Mouse (Mus musculus) limb, embryonic 14.5 days (tissue): ENCODE data around the gene Mpp2. TPM values are rescaled to one million over a fixed set of nuclear protein-coding genes. Genes with fewer than 3 reads are reported as not detected.

ENCODE experiments used
- ATAC-seq: fragments of 200-750 bp; cut with Nextera tagmentation; 2 replicates; pipeline ENCODE4 v1.8.0; 2017; ENCODE audit warnings: low read depth, moderate number of reproducible peaks, moderate TSS enrichment; ENCODE audit not compliant: low FRiP score
- DNase-seq: peaks from one replicate; pipeline ENCODE4 v3.0.0-alpha.2; 2015; ENCODE audit warnings: low spot score
- H3K27ac ChIP-seq: fragments of 300-500 bp; sonication (generic); replicated peaks from 2 replicates; pipeline ENCODE4 v1.5.1; 2014; ENCODE audit warnings: low read depth, mild to moderate bottlenecking, low read length, moderate library complexity, mixed read lengths
- H3K27me3 ChIP-seq: fragments of 300-500 bp; sonication (generic); 2 replicates; pipeline ENCODE4 v1.6.1; 2014; ENCODE audit warnings: low read length, mixed read lengths; ENCODE audit not compliant: control insufficient read depth, insufficient read depth
- H3K36me3 ChIP-seq: fragments of 300-500 bp; sonication (generic); 2 replicates; pipeline ENCODE4 v1.6.1; 2014; ENCODE audit warnings: mild to moderate bottlenecking, low read length, moderate library complexity, mixed read lengths; ENCODE audit not compliant: control insufficient read depth, insufficient read depth
- H3K4me1 ChIP-seq: fragments of 300-500 bp; sonication (generic); 2 replicates; pipeline ENCODE4 v1.6.1; 2014; ENCODE audit warnings: antibody characterized with exemption, low read length, mixed read lengths; ENCODE audit not compliant: control insufficient read depth, insufficient read depth
- H3K4me2 ChIP-seq: fragments of 300-500 bp; sonication (generic); replicated peaks from 2 replicates; pipeline ENCODE4 v1.6.1; 2014; ENCODE audit warnings: low read depth, mild to moderate bottlenecking, low read length, moderate library complexity; ENCODE audit not compliant: severe bottlenecking
- H3K4me3 ChIP-seq: fragments of 300-500 bp; sonication (generic); replicated peaks from 2 replicates; pipeline ENCODE4 v1.5.1; 2014; ENCODE audit warnings: low read length
- H3K9ac ChIP-seq: fragments of 300-500 bp; sonication (generic); 2 replicates; pipeline ENCODE4 v1.6.1; 2014; ENCODE audit warnings: mild to moderate bottlenecking, low read depth, low read length, moderate library complexity; ENCODE audit not compliant: severe bottlenecking
- H3K9me3 ChIP-seq: fragments of 300-500 bp; sonication (generic); 2 replicates; pipeline ENCODE4 v1.6.1; 2016; ENCODE audit warnings: low read length; ENCODE audit not compliant: control insufficient read depth
- POLR2A ChIP-seq: fragments of 200-500 bp; IDR thresholded peaks from 2 replicates; pipeline ENCODE4 v1.8.0; 2012; ENCODE audit warnings: inconsistent platforms, mild to moderate bottlenecking, moderate library complexity, borderline replicate concordance; ENCODE audit not compliant: insufficient read depth, insufficient read length; ENCODE audit errors: extremely low read depth
- WGBS: fragments of 180-500 bp; shearing (Covaris S2); extraction: QIAGEN DNeasy Blood & Tissue Kit; methylation state at CpG from one replicate; pipeline ENCODE4 v1.1.7; 2014; 5-methylcytosine and 5-hydroxymethylcytosine counted together
- polyA plus RNA-seq, 2 experiments: library from polyadenylated mRNA; depleted of rRNA in 1 of 2; stranded (reverse) in 1 of 2; unstranded in 1 of 2; fragments of >200 nt; fragmentation: Nextera tagmentation in 1 of 2; extraction: Ambion mirVana in 1 of 2; gene quantifications; 2 replicates each; pipeline versions ENCODE4 v1.2.1 to v1.2.3; 2012 to 2014

Gene Mpp2
- polyA plus RNA-seq, 2 experiments, result 6.6 to 20.5 TPM

DNA sequence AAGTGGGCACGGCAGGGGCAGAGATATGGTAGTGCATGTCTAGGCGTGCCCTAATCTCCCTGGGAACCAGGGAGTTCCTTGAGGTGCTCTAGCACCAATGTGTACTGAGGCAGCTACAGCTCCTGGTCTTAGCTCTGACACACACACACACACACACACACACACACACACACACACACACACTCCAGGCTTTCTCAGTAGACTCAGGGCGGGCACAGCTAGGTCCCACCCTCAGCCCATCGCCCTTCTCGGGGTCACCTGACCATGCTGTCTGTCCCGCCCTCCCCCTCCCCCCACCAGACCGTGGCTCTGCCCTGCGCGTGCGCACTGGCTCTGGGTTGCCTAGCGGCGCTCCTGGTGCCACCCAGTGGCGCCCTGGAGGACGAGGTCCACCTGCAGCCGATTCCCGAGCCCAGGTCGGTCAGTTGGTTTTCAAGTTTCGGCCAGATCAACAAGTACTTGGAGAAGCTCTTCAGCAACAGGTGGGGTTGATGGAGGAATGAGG is 8.6 kb upstream of the Mpp2 start:
- no peaks in the 10 kb centered on the region for H3K36me3 ChIP-seq
- 0 out of 2 replicates have a peak, but pooled peaks cover 2% of the 10 kb centered on the region for H3K4me1 ChIP-seq
- H3K9ac ChIP-seq, result peak overlapping the region; percentile 47; the same call in 1 of the 2 replicates
- H3K27me3 ChIP-seq, result no peaks in the 10 kb centered on the region
- no peak for TF ChIP-seq POLR2A
- H3K4me3 ChIP-seq, result peak overlapping the region; percentile 33
- DNase-seq (peak; percentile 83), ATAC-seq (peak; percentile 86)
- no peak overlapping the region for H3K27ac ChIP-seq
- WGBS, result 8% methylated on average over 12 of the region's 18 CpGs
- no peaks in the 10 kb centered on the region for H3K9me3 ChIP-seq
- peak overlapping the region; percentile 52 for H3K4me2 ChIP-seq

DNA sequence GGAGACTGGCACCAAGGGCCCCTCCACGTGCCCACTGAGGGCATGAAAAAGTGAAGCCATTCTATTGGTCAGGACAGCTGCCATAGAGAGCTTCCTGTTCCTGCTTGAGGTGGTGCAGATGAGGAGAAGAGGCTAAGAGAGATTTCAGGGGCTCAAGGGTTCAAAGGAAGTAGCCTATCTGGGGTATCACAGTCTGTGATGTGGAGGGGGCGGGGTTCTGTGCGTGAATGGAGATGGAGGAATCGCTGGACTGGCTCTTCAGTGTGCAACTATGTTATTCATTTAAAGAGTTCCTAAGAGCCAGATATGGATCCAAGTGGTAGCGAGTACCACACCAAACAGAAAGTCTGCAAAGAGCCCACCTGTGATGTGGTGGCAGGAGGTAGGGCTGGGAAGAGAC is 8.1 kb upstream of the Mpp2 start:
- DNase-seq (no peak), ATAC-seq (no peak)
- WGBS, result 68% methylated on average over 5 of the region's 5 CpGs
- Histone ChIP-seq H3K27ac (no peak overlapping the region), H3K9me3 (no peaks in the 10 kb centered on the region), H3K4me1 (0 out of 2 replicates have a peak, but pooled peaks cover 2% of the 10 kb centered on the region), H3K36me3 (no peaks in the 10 kb centered on the region), H3K27me3 (no peaks in the 10 kb centered on the region), H3K4me3 (peak overlapping the region; percentile 33; the same call in 1 of the 2 replicates), H3K9ac (no peak overlapping the region), H3K4me2 (peak overlapping the region; percentile 52)
- TF ChIP-seq POLR2A, result no peak

GRCm38 (mm10) chr11:102095676-102096075 is 7.4 kb upstream of the Mpp2 start:
- Histone ChIP-seq H3K36me3 (no peaks in the 10 kb centered on the region), H3K4me3 (no peak overlapping the region), H3K4me1 (0 out of 2 replicates have a peak, but pooled peaks cover 2% of the 10 kb centered on the region), H3K27me3 (no peaks in the 10 kb centered on the region), H3K9me3 (no peaks in the 10 kb centered on the region), H3K27ac (no peak overlapping the region), H3K4me2 (no peak overlapping the region), H3K9ac (no peak overlapping the region)
- TF ChIP-seq POLR2A, result no peak
- WGBS, result 83% methylated on average over 3 of the region's 3 CpGs
- no peak for ATAC-seq
- DNase-seq, result no peak

GRCm38 (mm10) chr11:102089088-102089808 is 933 bp upstream of the Mpp2 start:
- Histone ChIP-seq H3K4me1 (peaks cover 13% of the 10 kb centered on the region; the same call in 1 of the 2 replicates), H3K9me3 (no peaks in the 10 kb centered on the region), H3K36me3 (no peaks in the 10 kb centered on the region), H3K4me3 (peak overlapping the region; percentile 69), H3K27me3 (no peaks in the 10 kb centered on the region), H3K4me2 (peak overlapping the region; percentile 91), H3K9ac (peak overlapping the region; percentile 62), H3K27ac (peak overlapping the region; percentile 84)
- ATAC-seq (peak; percentile 76), DNase-seq (peak; percentile 95)
- under 1% methylated on average over 20 of the region's 20 CpGs for WGBS
- no peak for TF ChIP-seq POLR2A

- Histone ChIP-seq H3K27ac (peak overlapping the region; percentile 84), H3K27me3 (no peaks in the 10 kb centered on the region), H3K9me3 (no peaks in the 10 kb centered on the region), H3K4me1 (peaks cover 18% of the 10 kb centered on the region), H3K4me3 (peak overlapping the region; percentile 69), H3K9ac (peak overlapping the region; percentile 62), H3K4me2 (peak overlapping the region; percentile 91), H3K36me3 (no peaks in the 10 kb centered on the region)
- peak; percentile 78 for ATAC-seq
- DNase-seq, result peak; percentile 90
- WGBS, result 0% methylated on average over 37 of the region's 39 CpGs
- TF ChIP-seq POLR2A, result no peak
These were observed 1.1 kb downstream of the Mpp2 start for GRCm38 (mm10) chr11:102087081-102087751.
